Mouse (Mus musculus) kidney, adult 2 months (tissue): ENCODE data around the gene Fam83e. TPM values are rescaled to one million over a fixed set of nuclear protein-coding genes. Genes with fewer than 3 reads are reported as not detected.
A peak's percentile ranks its signal among the peaks of the same experiment; 100 is the strongest.

ENCODE experiments used
- DNase-seq: peaks from one replicate; pipeline ENCODE4 v3.0.0; 2021
- H3K27ac ChIP-seq: fragments of 200-500 bp; 2 replicates; pipeline ENCODE4 v1.5.1; 2012; ENCODE audit warnings: low read depth, low read length, control low read depth, inconsistent platforms; ENCODE audit not compliant: insufficient read depth
- H3K27me3 ChIP-seq: fragments of 200-500 bp; replicated peaks from 2 replicates; pipeline ENCODE4 v1.6.1; 2012; ENCODE audit warnings: mild to moderate bottlenecking, moderate library complexity, low read length, inconsistent platforms; ENCODE audit not compliant: control insufficient read depth, insufficient read depth
- H3K36me3 ChIP-seq: fragments of 200-500 bp; 2 replicates; pipeline ENCODE4 v1.6.1; 2012; ENCODE audit warnings: mild to moderate bottlenecking, moderate library complexity, low read length, inconsistent platforms; ENCODE audit not compliant: control insufficient read depth, insufficient read depth
- H3K4me1 ChIP-seq: fragments of 200-500 bp; 2 replicates; pipeline ENCODE4 v1.6.1; 2011; ENCODE audit warnings: low read length; ENCODE audit not compliant: control insufficient read depth, insufficient read depth
- H3K4me3 ChIP-seq: fragments of 200-500 bp; 2 replicates; pipeline ENCODE4 v1.5.1; 2011; ENCODE audit warnings: mild to moderate bottlenecking, low read depth, low read length, control low read depth; ENCODE audit not compliant: insufficient read depth
- CTCF ChIP-seq: fragments of 200-500 bp; conservative IDR thresholded peaks from 2 replicates; pipeline ENCODE4 v1.5.1; 2011; ENCODE audit warnings: low read depth, mild to moderate bottlenecking, control low read depth, low read length, moderate library complexity, mixed read lengths; ENCODE audit not compliant: insufficient read depth, insufficient read length
- POLR2A ChIP-seq: fragments of 200-500 bp; IDR thresholded peaks from one replicate; pipeline ENCODE4 v1.6.1; 2011; ENCODE audit warnings: low read depth, low read length, control low read depth
- WGBS: fragments of 180-500 bp; shearing (Covaris S2); methylation state at CpG from one replicate; pipeline ENCODE4 v1.1.7; 2018; 5-methylcytosine and 5-hydroxymethylcytosine counted together
- polyA plus RNA-seq: library from polyadenylated mRNA; depleted of rRNA; stranded (reverse); fragments of >200 nt; gene quantifications from 2 replicates; pipeline ENCODE4 v1.2.3, GENCODE M21; 2012

The Fam83e gene
- polyA plus RNA-seq, 1 experiment: 0.19 TPM

- no peak overlapping the region for H3K27ac ChIP-seq
- 91% methylated on average over 17 of the region's 17 CpGs for WGBS
- TF ChIP-seq CTCF (no peak), POLR2A (no peak)
- peaks cover 11% of the 10 kb centered on the region for H3K4me1 ChIP-seq
- H3K4me3 ChIP-seq: no peak overlapping the region
- no peaks in the 10 kb centered on the region for H3K36me3 ChIP-seq
- peaks cover 3% of the 10 kb centered on the region; the same call in 1 of the 2 replicates for H3K27me3 ChIP-seq
- DNase-seq: no peak
Measured at GRCm38 (mm10) chr7:45702809-45703520, 18.0 kb upstream of the Fam83e start.

- H3K4me3 ChIP-seq: peak overlapping the region; percentile 63
- DNase-seq: no peak
- peaks cover 18% of the 10 kb centered on the region for H3K4me1 ChIP-seq
- no peak for TF ChIP-seq POLR2A
- TF ChIP-seq CTCF: no peak
- peaks cover 2% of the 10 kb centered on the region; the same call in 1 of the 2 replicates for H3K36me3 ChIP-seq
- WGBS: 37% methylated on average over 12 of the region's 12 CpGs
- peak overlapping the region; percentile 98 for H3K27ac ChIP-seq
- H3K27me3 ChIP-seq: peaks cover 3% of the 10 kb centered on the region; the same call in 1 of the 2 replicates
Measured at GRCm38 (mm10) chr7:45703521-45704033, 17.4 kb upstream of the Fam83e start.

GRCm38 (mm10) chr7:45704046-45704559, 16.9 kb upstream of the Fam83e start:
- peaks cover 23% of the 10 kb centered on the region for H3K4me1 ChIP-seq
- H3K27me3 ChIP-seq: peaks cover 3% of the 10 kb centered on the region; the same call in 1 of the 2 replicates
- WGBS: under 1% methylated on average over 13 of the region's 13 CpGs

GRCm38 (mm10) chr7:45704730-45705442, 16.1 kb upstream of the Fam83e start, which contains the start of gene Dbp:
Dbp (plus strand) TSS chr7:45705088.
- peaks cover 2% of the 10 kb centered on the region; the same call in 1 of the 2 replicates for H3K27me3 ChIP-seq
- peak within 1 kb of the TSS; percentile 63 for H3K4me3 ChIP-seq
- peaks cover 24% of the 10 kb centered on the region for H3K4me1 ChIP-seq
- H3K36me3 ChIP-seq: peaks cover 8% of the 10 kb centered on the region; the same call in 1 of the 2 replicates
- under 1% methylated on average over 36 of the region's 36 CpGs for WGBS
- TF ChIP-seq POLR2A: peak; percentile 85
- no peak for TF ChIP-seq CTCF
- DNase-seq: peak; percentile 100
- peak within 1 kb of the TSS; percentile 100 for H3K27ac ChIP-seq

More at GRCm38 (mm10) chr7:45704046-45704559, 16.9 kb upstream of the Fam83e start:
- peaks cover 5% of the 10 kb centered on the region; the same call in 1 of the 2 replicates for H3K36me3 ChIP-seq
- peak overlapping the region; percentile 98 for H3K27ac ChIP-seq
- H3K4me3 ChIP-seq: peak overlapping the region; percentile 63
- TF ChIP-seq CTCF: no peak
- peak; percentile 51 for TF ChIP-seq POLR2A
- peak; percentile 87 for DNase-seq

- H3K4me3 ChIP-seq: peak overlapping the region; percentile 58
- H3K27me3 ChIP-seq: no peaks in the 10 kb centered on the region
- H3K4me1 ChIP-seq: peaks cover 24% of the 10 kb centered on the region
- H3K36me3 ChIP-seq: peaks cover 11% of the 10 kb centered on the region; the same call in 1 of the 2 replicates
- TF ChIP-seq CTCF (no peak), POLR2A (no peak)
- no peak for DNase-seq
- WGBS: under 1% methylated on average over 21 of the region's 21 CpGs
- H3K27ac ChIP-seq: peak overlapping the region; percentile 100
Measured at GRCm38 (mm10) chr7:45705443-45705864, 15.6 kb upstream of the Fam83e start.

GRCm38 (mm10) chr7:45705873-45706281, 15.1 kb upstream of the Fam83e start:
- TF ChIP-seq CTCF (no peak), POLR2A (peak; percentile 59)
- H3K36me3 ChIP-seq: peaks cover 11% of the 10 kb centered on the region; the same call in 1 of the 2 replicates
- no peaks in the 10 kb centered on the region for H3K27me3 ChIP-seq
- H3K4me1 ChIP-seq: peaks cover 21% of the 10 kb centered on the region
- H3K27ac ChIP-seq: peak overlapping the region; percentile 100
- peak overlapping the region; percentile 58 for H3K4me3 ChIP-seq
- peak; percentile 93 for DNase-seq
- 0% methylated on average over 7 of the region's 7 CpGs for WGBS
